Mouse (Mus musculus) bone marrow macrophage, adult 2 months (primary cell): Measurements from ENCODE around the gene Asic2. TPM values are rescaled to one million over a fixed set of nuclear protein-coding genes. Genes with fewer than 3 reads are reported as not detected.

Experiments
- H3K27ac ChIP-seq: 2 replicates; pipeline ENCODE4 v1.5.1; 2012; ENCODE audit warnings: low read depth, low read length; ENCODE audit not compliant: insufficient read depth
- H3K4me1 ChIP-seq: 2 replicates; pipeline ENCODE4 v1.6.1; 2012; ENCODE audit warnings: low read length; ENCODE audit not compliant: control insufficient read depth, insufficient read depth
- H3K4me3 ChIP-seq: 2 replicates; pipeline ENCODE4 v1.5.1; 2012; ENCODE audit warnings: mild to moderate bottlenecking, low read length, moderate library complexity; ENCODE audit not compliant: insufficient read depth
- CTCF ChIP-seq: IDR thresholded peaks from 2 replicates; pipeline ENCODE4 v1.5.1; 2012; ENCODE audit warnings: low read depth, mild to moderate bottlenecking, low read length, moderate library complexity
- POLR2A ChIP-seq: IDR thresholded peaks from 2 replicates; pipeline ENCODE4 v1.6.1; 2012; ENCODE audit warnings: mild to moderate bottlenecking, low read depth, low read length, borderline replicate concordance
- polyA plus RNA-seq: library from polyadenylated mRNA; stranded (reverse); fragments of >200 nt; gene quantifications from 2 replicates; pipeline ENCODE4 v1.2.4, GENCODE M21; 2012; ENCODE audit not compliant: missing spikeins, insufficient read depth, insufficient read length

Gene Asic2
- polyA plus RNA-seq, 1 experiment = not detected

DNA sequence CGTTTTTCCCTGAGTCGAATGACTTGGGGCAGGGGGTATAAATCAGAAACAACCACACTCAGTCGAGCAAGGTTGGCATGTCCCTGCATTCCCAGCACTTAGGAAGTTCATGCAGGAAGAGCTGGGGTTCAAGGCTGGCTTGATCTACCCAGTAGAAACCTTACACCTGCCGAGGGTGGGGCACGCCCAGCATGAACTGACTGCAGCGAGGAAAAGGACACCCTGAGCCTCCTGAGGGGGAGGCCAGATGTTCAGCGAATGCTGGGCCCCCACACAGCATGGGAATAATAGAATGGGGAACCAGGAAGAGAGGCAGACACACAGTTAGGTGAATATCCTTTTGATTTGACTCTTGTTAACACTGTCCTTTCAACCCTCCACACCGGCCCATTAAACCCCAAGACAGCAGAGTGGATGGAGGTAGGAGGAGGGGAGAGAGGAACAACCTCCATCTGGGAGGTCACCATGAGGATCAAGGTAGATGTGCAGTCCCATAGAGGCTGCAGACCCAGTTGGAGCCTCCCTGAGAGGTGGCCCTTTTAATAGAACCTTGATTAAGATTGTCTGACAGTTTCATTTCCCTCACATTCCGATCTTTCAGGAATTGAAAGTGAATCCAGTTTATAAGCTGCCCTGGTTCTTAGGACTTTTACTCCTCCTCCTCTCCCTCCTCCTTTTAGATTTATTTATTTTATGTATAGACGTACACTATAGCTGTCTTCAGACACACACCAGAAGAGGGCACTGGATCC is 354.2 kb downstream of the Asic2 start:
- H3K27ac ChIP-seq = no peak overlapping the region
- H3K4me3 ChIP-seq = no peak overlapping the region
- no peaks in the 10 kb centered on the region for H3K4me1 ChIP-seq
- TF ChIP-seq CTCF = no peak
- no peak for TF ChIP-seq POLR2A

- no peak overlapping the region for H3K27ac ChIP-seq
- TF ChIP-seq POLR2A = no peak
- peak; percentile 72 for TF ChIP-seq CTCF
- no peaks in the 10 kb centered on the region for H3K4me1 ChIP-seq
- no peak overlapping the region for H3K4me3 ChIP-seq
Measured at GRCm38 (mm10) chr11:81612798-81613540, 355.3 kb downstream of the Asic2 start.

- TF ChIP-seq CTCF (no peak), POLR2A (no peak)
- H3K4me3 ChIP-seq = no peak overlapping the region
- H3K27ac ChIP-seq = no peak overlapping the region
- no peaks in the 10 kb centered on the region for H3K4me1 ChIP-seq
Measured at GRCm38 (mm10) chr11:81611948-81612797, 356.1 kb downstream of the Asic2 start.

- no peak for TF ChIP-seq CTCF
- TF ChIP-seq POLR2A = no peak
- Histone ChIP-seq H3K27ac (no peak overlapping the region), H3K4me3 (no peak overlapping the region), H3K4me1 (no peaks in the 10 kb centered on the region)
Measured at GRCm38 (mm10) chr11:81610506-81610905, 357.8 kb downstream of the Asic2 start.

DNA sequence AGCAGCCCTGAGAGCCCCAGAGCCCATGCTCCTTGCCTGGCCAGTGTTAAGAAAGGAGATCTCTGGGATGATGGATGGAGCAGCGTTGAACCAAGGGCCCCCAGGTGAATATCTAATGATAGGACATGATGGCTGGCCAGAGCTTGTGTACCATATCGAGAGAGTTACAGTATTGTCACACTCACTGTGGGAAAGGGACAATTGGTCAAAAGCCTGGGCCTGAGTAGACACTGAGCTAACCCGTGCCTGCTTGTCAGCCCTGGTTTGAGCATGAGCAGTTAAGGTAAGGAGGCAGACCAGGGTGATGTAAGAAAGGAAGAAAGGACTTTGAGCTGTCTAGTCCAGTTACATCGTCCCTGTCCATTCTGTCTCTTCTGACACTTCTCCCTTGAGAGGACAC is 365.3 kb downstream of the Asic2 start:
- TF ChIP-seq POLR2A (no peak), CTCF (no peak)
- H3K4me3 ChIP-seq = no peak overlapping the region
- no peaks in the 10 kb centered on the region for H3K4me1 ChIP-seq
- H3K27ac ChIP-seq = no peak overlapping the region

GRCm38 (mm10) chr11:81601736-81602135 is 366.5 kb downstream of the Asic2 start:
- TF ChIP-seq CTCF (no peak), POLR2A (no peak)
- Histone ChIP-seq H3K4me3 (no peak overlapping the region), H3K4me1 (no peaks in the 10 kb centered on the region), H3K27ac (no peak overlapping the region)

DNA sequence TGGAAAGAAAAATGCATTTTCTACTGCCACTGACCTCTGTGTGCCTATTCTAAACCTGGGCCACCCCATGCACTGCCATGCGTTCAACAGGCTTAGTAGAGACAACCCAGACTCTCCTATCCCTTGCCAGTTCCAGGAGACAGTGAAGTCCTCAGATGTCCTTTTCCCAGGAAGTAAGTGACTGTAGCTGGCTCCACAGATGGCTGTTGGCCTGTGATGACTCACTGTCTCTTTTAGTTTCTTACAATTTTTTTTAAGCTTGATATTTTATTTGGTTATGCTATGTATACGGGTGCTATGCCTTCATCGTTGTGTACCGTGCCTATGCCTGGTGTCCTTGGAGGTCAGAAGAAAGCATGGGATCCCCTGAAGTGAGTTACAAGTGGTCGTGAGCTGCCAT is 370.7 kb downstream of the Asic2 start:
- Histone ChIP-seq H3K4me3 (no peak overlapping the region), H3K27ac (no peak overlapping the region), H3K4me1 (no peaks in the 10 kb centered on the region)
- no peak for TF ChIP-seq CTCF
- no peak for TF ChIP-seq POLR2A

DNA sequence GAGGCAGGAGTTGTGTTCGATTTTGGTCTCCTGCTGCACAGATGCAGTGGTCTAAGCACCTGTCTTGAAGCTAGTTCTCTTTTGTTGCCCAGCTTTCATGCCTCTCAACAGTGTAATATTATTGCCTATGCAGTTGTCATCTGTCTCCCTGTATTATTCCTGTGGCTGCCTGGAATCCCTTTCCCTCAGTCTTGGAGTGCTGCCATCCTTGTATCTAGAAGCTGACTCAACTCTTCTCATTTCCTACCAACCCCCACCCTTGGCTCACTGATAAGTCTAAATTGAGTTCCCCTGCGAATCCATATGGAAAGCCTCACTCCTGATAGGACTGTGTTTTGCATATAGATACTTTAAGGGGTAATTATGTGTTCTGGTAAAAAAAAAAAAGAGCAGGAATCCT is 373.0 kb downstream of the Asic2 start:
- H3K4me3 ChIP-seq = no peak overlapping the region
- H3K27ac ChIP-seq = no peak overlapping the region
- H3K4me1 ChIP-seq = no peaks in the 10 kb centered on the region
- TF ChIP-seq CTCF (no peak), POLR2A (no peak)

DNA sequence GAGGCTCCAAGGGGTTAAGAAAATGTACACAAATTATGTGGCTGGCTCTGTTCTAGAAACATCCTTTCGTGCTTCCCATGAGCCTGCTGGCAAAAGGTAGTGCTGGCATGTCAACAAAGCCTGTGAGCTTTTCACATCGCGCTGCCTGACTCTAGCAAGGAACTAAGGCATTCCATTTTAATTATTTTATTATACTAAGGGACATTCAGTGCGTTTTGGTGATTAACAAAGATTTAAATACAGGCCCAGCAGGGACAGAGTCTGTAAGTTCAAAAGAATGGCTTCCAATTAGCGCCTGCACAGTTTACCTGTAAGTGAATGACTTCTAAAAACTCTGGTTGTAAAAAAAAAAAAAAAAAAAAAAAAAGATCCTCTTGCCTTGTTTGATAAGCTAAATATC is 375.5 kb downstream of the Asic2 start:
- no peaks in the 10 kb centered on the region for H3K4me1 ChIP-seq
- TF ChIP-seq CTCF = no peak
- TF ChIP-seq POLR2A = no peak
- H3K4me3 ChIP-seq = no peak overlapping the region
- H3K27ac ChIP-seq = no peak overlapping the region

DNA sequence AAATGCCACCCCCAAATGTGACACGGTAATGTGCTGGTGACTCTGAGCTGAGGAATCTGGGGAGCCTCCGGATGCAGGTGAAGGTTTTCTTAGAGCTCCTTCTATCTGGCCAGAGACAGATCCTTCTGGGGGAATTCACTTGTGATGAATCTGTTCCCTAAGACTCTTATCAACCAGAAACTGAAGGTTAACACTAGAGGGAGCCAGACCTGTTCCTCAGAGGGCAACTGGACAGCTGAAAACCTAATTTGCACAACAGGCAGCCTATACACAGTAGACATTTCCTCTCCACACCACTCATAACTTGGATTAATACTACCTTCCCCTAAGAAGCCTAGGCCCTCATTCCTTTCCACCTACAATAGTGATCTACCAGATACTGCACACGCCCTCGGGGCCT is 377.3 kb downstream of the Asic2 start:
- H3K4me3 ChIP-seq = no peak overlapping the region
- TF ChIP-seq POLR2A = no peak
- no peak for TF ChIP-seq CTCF
- no peak overlapping the region for H3K27ac ChIP-seq
- H3K4me1 ChIP-seq = no peaks in the 10 kb centered on the region
